Mouse (Mus musculus) embryo, embryonic 10.5 days (tissue): ENCODE results near the gene Gucy1b2.

Experiments
- DNase-seq: peaks from one replicate; pipeline ENCODE4 v3.0.0-alpha.2; 2015; ENCODE audit warnings: low spot score

The Gucy1b2 gene

GRCm38 (mm10) chr14:62443840-62444430, 12.2 kb downstream of the Gucy1b2 start:
- no peak for DNase-seq

- no peak for DNase-seq
Observed at GRCm38 (mm10) chr14:62442971-62443370, 13.1 kb downstream of the Gucy1b2 start.

- no peak for DNase-seq
Observed at GRCm38 (mm10) chr14:62440036-62440435, 16.1 kb downstream of the Gucy1b2 start.

GRCm38 (mm10) chr14:62438236-62438635, 17.9 kb downstream of the Gucy1b2 start:
- DNase-seq = no peak

DNA sequence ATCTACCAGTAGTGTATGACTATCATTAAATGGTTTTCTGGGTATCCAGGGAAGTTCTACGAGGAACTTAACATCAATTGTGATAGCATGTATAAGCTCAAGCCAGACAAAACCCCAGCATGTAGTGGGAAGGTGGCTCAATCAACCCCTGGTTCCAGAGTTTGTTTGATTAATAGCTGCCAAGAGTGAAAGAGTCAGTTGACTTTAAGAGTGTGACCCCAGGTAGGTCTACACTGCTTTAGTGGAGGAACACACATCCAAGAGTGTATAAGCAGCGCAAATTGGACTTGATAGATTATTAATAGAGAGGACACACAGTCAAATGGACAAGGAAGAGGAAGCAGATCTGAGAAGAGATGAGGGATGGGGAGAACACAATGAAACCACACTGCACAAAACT, 18.3 kb downstream of the Gucy1b2 start:
- DNase-seq = no peak

- DNase-seq = no peak
Observed at GRCm38 (mm10) chr14:62425277-62425691, 30.8 kb downstream of the Gucy1b2 start.

GRCm38 (mm10) chr14:62422265-62422664, 33.8 kb downstream of the Gucy1b2 start:
- DNase-seq = no peak

GRCm38 (mm10) chr14:62417501-62417900, 38.6 kb downstream of the Gucy1b2 start:
- DNase-seq = no peak

GRCm38 (mm10) chr14:62416742-62417134, 39.4 kb downstream of the Gucy1b2 start:
- DNase-seq = no peak

DNA sequence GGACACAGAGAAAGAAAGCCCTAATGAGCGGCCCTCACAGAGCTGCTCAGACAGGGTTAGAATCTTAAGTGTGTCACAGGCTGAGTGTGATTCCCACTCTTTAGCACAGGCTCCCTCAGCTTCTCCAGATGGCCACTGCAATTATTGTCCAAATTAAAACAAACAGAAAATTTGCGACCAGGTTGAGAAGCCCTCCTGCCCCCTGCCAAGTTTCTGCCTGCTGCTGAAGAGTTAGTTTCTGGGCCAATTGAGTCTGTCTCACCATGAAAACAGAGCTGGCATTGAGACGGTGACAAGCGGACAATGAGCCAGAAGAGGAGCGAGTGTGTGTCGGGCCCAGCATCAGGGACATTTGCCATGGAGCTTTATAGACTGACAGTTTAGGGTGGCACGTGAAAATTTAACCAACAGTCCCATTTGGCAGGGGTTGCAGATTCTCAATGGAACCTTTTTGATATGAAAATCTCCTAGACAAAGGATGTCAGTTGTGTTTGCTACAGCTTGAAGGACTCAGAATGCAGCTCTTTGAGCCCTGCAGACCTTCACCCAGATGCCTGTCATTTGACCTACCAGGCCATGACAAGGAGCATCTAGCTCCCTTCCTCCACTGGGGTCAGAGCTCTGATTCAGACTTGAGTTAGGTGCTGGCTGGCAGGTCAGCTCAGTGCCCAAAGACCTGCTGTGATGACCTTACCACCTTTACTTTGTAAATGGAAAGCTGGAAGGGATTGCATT, 39.9 kb downstream of the Gucy1b2 start:
- no peak for DNase-seq

DNA sequence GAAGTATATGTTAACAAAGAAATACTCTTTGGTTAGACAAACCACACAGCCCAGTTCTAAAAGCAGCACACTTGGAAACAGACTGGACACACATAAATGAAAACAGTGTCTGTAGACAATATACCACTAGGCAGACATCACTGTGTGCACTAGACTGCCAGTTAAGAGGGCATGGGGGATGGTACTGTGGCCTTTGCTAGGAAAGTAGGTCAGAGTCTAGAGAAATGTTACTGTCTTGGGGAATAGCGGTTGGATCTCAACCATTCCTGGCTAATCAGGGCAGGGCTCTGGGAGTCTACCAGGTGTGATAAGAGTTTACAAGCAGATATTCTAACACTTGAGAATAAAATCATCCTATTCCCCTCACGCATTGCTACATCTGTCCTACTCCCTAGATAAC, 60.7 kb downstream of the Gucy1b2 start:
- no peak for DNase-seq

DNA sequence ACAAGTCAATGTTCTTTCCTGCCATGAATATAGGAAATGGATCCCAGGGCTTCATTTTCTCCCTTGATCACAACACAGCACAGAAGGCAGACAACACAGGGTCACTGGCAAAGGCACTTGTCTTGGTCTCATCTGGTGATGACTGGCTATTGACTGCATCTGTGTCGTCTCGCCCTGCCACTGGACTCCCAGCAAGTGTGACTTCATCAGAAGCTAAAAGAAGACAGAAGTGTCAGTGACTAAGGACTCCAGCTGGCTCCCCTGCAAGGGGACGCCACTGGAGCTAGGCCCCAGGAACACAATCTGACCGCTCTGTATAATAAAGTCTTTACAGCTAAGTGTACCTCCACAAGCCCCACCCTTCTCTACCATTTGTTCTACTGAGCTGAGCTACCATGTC, 63.3 kb downstream of the Gucy1b2 start:
- DNase-seq = no peak

DNA sequence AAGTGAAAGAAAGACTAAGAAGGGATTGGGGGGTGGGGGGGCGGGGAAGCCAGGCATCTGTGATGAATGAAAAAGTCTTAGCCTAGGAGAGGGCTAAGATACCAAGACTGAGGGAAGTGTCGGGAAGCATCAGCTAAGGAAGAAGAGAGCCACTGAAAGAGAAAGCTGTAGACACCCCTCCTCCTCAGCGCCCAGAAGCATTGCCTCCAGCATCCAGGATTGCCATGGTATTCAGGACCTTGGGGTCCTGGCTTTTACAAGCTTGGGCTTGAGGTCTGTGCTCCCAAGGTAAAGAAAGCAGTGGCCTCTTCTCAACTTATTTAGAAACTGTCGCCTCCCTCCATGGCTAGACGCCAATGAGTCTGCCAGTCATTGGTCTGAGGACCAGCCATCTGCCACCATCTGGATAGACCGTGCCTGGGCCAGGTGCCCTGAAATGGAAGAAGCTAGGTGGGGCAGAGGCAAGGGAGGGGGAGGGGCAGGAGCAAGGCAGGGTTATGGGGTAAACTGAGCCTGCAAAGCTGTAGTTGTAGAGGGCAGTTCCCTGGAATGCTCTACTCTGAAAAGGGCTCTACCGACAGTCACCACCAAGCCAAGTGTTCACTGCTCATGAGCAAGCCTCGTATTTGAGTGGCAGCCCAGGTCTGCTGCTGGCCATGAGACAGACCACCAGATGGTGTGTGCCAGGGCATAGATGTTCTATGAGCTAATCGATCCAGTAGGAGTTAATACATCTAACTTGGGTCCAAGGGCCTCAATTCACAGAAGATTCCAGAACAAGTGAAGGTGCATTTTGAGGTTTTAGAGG, 66.2 kb downstream of the Gucy1b2 start:
- no peak for DNase-seq

DNA sequence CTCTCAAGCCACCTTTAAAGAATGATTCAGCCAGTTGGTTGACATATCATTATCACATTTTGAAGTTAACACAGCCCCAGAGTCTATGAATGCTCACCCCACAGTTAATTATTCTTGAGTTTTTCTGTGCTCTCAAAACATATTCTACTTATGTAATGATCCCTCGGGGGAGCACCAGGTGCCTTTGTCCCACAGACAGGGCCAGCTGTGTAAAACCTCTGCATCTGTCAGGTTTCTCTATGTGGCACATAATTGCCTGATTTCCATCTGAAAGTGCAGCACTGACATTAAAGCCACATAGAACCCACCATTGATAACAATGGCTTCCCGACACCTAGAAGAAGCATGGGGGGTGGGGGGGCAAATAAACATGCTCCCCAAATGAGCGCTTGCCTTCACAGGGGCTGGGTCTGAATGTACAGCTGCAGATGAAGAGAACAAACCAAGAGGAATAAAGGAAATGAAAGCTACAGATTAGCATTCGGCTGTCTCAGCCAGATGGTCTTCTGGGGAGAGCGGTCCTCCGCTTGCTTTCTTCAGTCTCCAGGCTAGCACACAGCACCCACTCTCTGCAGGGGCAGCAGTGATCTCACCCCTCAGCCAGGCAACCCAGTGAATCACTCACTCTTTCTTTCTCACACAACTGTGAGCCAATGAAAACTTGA, 66.9 kb downstream of the Gucy1b2 start:
- DNase-seq = peak; percentile 5

DNA sequence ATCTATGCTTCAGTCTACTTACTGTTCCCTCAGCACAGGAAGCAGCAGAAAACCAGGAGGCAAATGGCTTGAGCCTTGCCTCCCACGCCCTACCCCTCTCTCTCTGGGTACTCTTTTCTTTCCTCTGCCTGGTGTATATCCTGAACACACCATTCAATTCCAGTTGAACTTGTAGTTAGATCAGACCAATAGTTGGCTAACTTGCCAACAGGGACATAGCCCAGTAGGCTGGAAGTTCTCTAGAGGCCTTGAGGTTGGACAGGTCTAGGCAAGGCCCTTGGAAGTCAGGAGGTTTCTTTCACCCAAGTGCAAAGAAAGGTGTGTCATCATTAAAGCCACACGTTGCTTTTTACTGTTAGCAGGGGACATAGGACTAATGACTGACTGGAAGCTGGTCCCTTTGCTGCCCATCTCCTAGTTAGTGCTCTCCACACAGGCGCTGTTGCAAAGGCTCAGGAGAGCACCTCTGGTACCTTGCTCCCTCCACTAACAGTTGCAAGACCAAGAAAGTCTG, 72.2 kb downstream of the Gucy1b2 start:
- no peak for DNase-seq

- DNase-seq = no peak
Observed at GRCm38 (mm10) chr14:62383109-62383508, 73.0 kb downstream of the Gucy1b2 start.

- no peak for DNase-seq
Observed at GRCm38 (mm10) chr14:62380606-62381005, 75.5 kb downstream of the Gucy1b2 start.

DNA sequence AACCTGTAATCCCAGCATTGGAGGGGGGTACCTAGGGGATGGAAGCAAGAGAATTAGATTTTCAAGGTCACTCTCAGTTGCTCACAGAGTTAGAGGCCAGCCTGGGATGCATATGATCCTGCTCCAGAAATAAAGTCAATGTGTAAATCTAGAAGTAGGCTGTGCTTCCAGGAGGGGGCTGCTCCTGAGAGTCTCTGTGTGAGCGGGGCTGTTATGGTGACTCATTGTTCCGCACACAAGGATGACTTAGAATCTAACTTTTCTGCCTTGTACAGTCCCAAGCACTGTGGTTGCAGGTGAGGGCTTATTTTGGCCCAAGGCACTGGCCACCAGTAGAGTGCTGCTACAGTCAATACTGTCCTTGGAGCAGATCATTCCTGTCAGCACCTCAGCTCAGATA, 76.7 kb downstream of the Gucy1b2 start:
- DNase-seq = no peak

- no peak for DNase-seq
Observed at GRCm38 (mm10) chr14:62376115-62376514, 80.0 kb downstream of the Gucy1b2 start.

DNA sequence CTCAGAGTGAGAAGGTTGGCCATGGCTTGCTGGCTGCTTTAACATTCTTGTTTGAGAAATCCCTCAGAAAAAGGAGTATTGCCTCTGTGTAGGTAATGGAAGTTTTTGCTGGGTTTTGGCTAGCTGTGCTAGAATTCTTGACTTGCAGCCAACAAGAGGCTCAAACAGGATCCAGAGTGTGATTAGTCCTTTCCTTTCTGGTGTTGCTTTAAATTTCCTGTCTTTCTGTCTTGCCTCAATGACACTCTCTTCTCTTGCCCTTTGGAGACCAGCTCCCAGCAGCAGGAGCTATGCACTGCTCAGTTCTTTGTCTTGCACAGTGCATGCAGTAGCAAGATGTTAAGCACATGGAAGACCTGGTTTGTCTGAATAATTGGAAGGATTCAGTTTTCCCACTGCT, 80.4 kb downstream of the Gucy1b2 start:
- no peak for DNase-seq

GRCm38 (mm10) chr14:62374001-62374400, 82.1 kb downstream of the Gucy1b2 start:
- DNase-seq = no peak

- DNase-seq = no peak
Observed at GRCm38 (mm10) chr14:62370819-62371218, 85.3 kb downstream of the Gucy1b2 start.
